Mouse (Mus musculus): Measurements from ENCODE around the gene Cnp.
"Not testable (repeated sequence)": the region's sequence is repeated elsewhere in the genome, so short reads cannot be mapped to it uniquely, and the experiment has no call there.

Gene Cnp

DNA sequence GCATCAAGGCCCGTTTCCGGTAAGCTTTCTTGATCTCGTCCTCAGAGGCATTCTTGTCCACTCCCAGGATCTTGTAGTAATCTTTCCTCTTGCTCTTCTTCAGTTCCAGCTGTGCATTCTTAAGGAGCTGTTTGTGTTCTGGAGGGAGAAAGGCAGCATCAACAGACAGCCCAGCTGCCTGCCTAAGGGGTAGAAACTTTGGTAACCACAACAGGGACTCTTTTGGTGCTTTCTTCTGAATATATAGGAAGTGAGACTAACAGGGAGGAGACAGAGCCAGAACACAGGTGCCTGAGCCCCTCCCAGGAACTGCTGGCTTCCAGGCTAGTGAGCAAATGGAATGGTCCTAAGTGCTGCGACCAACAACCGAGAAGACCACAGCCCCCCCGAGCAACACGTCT lies 9.9 kb downstream of the Cnp start:
- no peak for DNase-seq (ENCODE audit: low spot score in 2 of 2)

DNA sequence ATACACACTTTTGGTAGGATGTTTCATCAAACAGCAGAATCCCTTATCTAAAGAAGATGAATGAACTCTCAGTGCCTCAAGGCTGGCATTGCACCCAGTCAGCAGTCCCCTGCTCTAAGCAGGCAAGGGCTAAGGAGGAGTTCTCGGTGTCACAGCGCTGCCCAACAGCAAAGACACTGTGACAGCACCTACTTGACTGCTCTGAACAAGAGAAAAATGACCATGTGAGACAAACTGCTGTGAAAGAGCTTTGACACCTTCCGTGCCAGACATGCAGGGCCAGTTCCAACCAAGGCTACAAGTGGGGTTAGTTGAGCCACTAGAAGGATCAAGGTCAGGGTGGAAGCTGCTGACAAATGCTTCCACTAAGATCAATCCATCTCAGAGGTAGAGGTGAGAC lies 10.4 kb downstream of the Cnp start:
- no peak for DNase-seq (ENCODE audit: low spot score in 2 of 2)

DNA sequence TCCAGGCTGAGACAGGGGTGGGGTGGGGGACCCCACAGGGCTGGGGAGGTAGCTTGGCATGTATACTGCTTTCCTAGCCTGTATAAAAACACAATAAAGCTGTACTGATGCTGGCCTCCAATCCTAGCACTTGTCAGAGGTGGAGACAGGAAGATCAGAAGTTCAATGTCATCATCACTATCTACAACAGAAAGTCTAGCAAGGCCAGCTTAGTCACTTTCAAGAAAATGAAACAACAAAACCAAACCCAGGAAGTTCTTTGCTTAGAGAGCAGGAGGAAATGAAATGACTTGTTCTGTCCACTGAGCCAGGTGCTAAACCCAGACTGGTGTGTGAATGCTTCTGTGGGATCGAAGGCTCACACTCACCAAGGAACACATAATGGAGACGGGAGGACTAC lies 13.8 kb downstream of the Cnp start:
- DNase-seq (ENCODE audit: low spot score in 2 of 2), result no peak

DNA sequence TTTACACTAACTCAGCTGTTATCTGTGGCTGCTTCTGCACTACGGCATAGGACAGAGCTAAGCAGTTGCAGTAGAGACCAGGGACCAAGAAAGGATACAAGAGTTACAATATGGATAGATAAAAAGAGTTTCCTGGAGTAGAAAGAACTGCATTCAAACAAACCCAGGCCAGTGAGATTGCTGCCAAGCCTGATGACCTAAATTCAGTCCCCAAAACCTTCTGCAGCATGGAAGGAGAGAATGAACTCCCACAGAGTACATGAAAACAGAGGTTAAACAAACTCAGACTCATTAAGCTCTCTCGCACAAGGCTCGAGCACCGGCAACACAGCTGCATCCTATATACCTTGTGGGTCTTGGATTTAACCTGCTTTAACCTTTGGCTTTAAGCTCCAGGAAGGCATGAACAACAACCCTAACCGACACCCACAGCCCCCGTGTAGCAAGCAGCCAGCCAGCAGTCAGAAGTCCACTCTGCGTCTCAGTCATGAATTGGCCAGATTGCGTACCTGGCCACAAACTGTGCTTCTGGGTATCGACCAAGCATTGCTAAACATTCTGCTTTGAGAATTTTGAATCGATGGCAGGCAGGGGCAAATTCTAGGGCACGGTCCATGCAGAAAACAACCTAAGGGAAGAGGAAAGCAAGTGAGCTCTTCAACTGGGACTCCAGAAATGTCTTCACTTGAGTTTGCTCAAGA lies 17.8 kb downstream of the Cnp start:
- no peak for DNase-seq (ENCODE audit: low spot score in 2 of 2)

DNA sequence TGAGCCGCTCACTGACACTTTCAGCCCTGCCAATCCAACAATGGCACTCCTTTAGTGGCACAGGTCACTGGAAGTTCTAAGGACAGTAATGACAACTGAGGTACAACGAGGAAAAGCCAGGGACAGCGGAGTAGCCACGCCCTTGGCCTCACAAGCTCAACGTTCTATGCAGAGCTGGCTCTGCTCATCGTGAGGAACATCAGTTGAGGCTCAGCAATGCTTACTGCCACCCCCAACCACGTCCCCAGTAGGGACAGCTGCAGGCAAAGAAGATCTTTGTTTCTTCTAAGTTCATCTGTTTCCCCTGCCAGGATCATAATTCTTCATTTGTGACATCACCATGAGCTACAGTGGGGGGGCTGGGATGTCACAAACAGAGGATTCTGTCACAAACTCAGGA lies 19.9 kb downstream of the Cnp start:
- DNase-seq (ENCODE audit: low spot score in 2 of 2), result no peak

DNA sequence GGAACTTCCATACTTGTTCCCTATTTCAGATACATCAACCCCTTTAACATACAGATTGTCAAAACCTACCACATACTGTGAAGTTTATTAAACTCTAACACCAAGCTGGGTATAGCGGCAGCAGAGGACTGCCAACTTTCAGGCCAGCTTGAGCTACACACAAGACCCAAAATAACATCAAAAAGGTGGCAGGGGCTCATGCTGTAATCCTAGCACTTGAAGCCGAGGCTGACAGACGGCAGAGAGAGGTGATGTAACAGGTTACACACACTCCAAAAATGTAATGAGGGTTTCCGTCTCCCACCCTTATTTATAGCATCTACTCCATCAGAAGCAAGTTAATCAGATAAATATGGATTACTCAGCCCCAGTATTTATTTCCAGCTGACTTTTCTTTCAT lies 20.8 kb downstream of the Cnp start:
- DNase-seq (ENCODE audit: low spot score in 2 of 2), result no peak

DNA sequence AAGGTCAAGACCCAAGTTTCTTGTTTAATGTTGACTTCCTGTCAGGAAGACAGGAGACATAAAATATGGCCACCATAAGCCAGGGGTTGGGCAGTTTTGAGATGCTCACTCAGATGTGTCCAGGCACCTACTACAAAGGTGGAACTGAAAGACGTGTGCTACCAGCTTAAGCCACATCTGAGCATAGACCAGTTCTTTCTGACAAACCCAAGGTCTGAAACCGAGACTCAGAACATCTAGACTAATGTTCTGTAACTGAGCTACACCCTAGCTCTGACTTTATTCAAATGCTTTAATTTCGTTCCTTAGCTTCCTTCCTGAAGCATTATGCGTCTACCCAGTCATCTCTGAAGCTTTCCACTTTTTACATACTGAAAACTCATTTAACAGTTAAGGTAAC lies 23.4 kb downstream of the Cnp start:
- DNase-seq (ENCODE audit: low spot score in 2 of 2), result no peak

DNA sequence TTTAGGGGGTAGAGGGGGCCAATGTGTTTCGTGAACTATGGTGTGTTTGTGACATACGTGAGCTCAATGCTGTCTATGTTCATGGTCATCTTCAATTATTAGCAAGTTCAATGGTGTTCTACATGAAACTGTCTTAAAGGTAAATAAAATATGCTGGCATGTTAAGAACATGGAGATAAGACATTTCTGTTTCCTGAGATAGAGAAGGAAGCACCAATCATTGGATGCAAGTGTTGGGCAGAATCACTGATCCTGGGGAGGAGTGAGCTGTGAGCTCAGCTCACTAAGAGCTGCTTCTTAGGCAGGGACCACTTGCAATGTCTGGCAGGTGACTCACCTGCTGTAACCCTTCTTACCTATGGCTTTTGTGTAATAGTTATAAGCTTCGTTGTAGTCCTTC lies 26.7 kb downstream of the Cnp start:
- no peak for DNase-seq (ENCODE audit: low spot score in 2 of 2)

DNA sequence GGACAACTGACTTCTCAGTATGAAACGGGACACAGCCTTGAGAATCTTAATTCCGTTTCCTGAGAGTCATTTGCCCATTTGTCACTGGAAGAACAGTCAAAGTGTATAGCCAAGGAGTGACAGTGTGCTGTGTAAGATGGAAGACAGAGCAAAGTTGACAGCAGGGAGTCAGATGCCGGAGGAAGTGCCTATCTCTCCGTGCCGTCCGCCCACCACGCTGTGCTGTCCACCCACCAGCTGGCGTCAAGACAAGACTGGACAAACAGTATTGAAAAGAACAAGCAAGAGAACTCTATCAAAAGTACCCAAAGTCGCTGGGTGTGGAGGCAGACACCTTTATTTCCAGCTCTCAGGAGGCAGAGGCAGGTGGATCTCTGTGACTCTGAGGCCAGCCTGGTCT lies 28.5 kb downstream of the Cnp start:
- no peak for DNase-seq (ENCODE audit: low spot score in 2 of 2)

DNA sequence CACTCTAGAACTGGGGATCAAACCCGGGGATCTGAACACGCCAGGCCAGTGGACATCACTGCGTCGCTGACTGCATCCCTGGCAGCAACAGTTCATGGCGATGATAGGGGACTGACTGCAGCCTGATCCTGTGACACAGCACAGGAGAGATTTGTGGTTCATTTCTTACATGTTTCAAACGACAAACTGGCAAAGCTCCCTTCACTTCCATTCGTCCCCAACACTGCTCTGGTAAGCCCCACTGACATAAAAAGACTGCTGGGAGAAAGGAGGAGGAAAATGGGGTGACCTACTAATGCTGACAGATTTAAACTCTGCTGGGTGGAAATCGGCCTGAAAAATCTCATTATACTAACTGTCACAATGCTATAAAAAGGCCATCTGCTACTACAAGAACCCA lies 29.1 kb downstream of the Cnp start:
- no peak for DNase-seq (ENCODE audit: low spot score in 2 of 2)

DNA sequence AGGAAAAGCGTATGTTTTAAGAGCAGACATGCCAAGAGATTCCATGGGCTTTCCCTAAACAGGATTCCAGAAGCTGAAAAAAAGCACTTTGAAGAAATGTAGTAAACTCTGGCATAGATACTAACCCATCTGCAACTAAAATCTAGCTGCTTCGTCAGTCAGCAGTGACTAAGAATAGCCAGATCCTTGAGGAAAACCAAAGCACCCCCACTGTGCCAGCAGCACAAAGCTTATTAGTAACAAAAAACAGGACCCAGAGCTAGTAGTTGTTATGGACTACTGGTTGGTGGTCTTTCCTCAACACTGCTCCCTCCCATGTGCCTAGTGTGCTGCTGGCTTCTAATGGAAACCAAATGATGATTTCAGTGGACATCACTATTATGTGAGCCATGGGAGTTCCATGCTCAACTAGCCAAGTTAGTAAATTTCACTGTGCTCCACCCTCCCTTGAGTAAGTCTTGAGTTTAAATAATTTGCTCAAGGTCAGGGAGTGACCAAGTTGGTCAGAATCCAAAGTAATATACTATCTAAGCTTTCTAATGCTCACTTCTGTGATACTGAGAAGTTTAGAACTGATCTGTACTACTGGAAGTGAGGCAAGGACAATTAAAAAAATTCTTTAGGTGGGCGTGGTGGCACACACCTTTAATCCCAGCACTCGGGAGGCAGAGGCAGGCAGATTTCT lies 29.8 kb downstream of the Cnp start:
- DNase-seq (ENCODE audit: low spot score in 2 of 2), result no peak

DNA sequence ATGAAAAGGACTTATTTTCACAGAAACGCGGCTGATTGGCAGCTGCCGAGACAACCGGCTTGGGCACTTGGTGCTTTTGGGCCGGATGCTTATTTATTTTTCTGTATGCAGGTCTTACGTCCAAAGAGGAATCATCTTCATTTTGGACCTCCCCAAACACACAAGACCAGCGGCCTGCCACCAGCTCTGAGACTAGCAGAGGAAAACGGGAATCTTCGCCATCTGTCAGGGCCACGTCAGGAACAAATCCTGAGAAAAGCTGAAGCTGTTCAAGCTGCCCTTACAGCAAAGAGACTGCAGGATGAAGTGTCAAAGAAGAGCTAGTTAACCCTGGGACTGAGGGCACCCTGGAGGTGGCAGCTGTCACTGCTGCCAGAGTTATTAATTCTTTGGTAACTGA lies 30.7 kb downstream of the Cnp start:
- DNase-seq (ENCODE audit: low spot score in 2 of 2), result no peak

DNA sequence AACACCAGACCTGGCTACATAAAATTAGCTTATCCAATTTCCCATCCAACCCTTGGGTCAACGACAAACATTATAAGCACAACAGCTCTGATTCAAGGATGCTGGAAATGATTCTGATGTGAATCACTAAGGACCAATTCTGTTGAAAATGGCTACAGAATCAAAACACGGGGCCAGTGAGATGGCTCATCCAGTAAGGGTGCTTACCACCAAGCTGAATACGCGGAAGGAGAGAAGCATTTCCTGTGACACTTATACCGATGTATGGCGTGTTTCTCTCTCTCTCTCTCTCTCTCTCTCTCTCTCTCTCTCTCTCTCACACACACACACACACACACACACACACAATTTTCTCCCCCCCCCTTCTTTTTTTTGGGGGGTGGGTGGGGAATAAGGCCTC lies 32.4 kb downstream of the Cnp start:
- no peak for DNase-seq (ENCODE audit: low spot score in 2 of 2)

DNA sequence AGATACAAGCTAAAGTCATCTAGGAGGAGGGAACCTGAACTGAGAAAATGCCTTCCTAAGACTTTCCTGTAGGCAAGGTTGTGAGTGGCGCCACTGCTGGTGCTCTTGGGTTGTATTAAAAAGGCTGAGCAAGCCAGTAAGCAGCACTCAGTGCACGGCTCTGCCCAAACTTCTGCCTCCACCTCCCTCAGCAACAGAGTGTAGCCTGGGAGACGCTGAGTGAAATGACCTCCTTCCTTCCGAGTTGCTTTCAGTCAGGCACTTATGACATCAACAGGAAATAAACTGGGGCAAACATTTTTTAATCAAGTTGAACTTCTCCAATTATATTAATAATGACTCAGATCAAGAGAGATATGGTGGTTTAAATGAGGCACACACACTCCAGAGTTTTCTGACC lies 34.1 kb downstream of the Cnp start:
- no peak for DNase-seq (ENCODE audit: low spot score in 2 of 2)

DNA sequence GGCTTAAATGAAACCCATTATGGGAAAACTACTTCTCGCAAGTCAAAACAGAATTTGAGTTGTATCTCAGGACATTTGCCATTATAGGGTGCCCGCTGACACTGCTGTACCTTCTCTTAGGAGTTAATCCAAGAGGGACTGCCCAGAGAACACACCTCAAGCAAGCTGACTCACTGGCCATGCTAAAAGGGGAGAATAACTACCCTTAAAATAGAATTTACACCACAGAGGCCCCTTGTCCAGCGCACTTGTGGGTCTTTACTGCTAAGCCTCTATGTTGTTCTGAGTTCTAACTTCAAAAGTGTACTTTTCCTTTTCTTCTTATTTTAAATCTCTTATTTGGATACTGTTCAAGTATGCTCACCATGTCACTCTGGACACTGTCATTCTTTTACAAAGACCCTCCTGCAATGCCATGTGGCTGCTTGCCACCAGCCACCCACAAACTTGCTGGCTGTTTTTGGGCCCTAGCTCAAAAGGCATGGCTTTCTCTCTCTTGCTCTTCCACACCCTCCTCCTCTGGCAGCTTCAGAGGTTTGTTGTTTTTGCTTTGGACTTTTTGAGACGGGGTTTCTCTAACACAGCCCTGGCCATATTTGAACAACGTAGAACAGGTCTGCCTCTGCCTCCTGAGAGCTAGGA lies 34.8 kb downstream of the Cnp start:
- DNase-seq (ENCODE audit: low spot score in 2 of 2), result no peak

DNA sequence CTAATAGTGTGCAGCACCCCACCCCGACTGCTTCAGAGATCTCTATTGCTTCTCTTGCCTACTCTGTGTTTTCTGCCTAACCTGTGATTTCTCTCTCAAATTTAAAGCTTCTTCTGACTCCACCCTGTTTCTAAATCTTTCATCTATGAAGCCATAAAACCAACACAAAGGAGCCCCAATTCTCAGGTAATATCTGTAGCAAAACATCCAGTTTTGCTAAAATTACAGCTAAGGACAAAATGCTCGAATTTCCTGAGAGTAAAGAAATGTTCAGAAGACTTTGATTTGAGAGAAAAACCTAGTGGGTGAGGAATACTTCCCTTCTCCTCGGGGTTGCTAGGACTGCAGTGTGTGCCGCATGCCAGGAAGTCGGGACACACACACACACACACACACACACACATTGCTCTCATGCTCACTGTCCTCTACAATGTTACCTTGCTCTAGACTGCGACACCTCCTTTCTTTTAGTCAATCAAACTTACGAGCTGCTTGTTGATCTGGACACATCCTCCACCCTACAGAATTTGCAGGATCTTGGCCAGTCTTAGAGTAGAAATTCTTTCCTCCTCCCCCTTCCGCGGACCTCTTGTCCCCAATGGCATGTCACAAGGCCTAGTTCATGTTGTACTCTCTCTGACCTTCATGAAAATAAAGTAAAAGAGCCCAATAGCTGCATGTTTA lies 35.4 kb downstream of the Cnp start:
- no peak for DNase-seq (ENCODE audit: low spot score in 2 of 2)

DNA sequence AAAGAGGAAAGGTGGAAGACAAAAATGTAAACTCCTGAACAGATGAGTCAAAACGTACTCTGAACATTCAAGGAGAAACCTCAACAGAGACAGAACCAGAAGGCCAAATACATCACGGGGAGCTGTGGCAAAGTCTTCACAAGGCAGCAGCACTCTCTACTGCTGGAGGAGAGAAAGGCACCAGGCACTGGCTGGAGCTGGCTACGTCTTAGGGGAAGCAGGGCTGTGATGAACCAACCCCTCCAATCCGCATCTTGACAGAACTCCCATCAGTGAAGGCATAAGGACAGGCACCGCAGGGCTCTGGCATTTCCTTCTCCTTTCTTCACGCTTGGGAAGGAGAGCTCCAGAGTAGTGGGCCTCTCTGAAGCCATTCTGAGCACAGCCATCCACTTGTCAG lies 36.9 kb downstream of the Cnp start:
- no peak for DNase-seq (ENCODE audit: low spot score in 2 of 2)

DNA sequence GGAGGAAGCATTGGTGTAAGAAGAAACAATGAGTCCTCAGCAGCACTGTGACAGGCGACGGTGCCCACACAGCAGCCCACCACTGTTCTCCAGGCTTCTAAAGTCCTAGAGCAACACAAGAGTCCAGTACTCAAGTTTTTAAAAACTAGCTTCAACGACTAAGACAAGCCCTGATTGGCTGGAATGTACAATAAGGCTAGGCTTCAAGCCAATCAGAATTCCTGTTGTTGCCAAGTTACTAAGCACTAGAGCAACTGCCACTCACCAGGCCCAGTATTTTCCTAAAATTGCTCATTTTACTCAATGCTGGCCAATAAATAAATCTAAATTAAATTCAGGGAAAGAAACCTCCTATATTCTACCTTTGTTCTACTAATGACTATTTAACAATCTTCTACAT lies 38.5 kb downstream of the Cnp start:
- DNase-seq (ENCODE audit: low spot score in 2 of 2), result no peak

DNA sequence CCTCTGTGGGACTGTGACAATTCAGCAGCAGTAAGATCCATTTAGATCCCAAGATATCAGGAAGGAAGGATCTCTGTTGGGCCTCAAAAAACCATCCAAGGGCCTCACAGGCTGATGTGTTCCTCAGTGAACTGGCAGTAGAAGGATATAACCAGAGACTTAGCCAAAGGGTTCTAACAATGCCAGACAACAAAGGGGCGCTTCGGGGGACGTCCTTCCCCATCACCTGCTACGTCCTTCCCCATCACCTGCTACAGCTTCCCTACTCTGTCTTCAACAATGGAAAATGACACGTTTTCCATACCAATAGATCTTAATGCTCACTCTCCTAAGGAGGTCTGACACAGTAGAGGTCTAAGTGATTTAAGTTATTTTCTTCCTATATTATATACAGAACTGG lies 41.6 kb downstream of the Cnp start:
- no peak for DNase-seq (ENCODE audit: low spot score in 2 of 2)

DNA sequence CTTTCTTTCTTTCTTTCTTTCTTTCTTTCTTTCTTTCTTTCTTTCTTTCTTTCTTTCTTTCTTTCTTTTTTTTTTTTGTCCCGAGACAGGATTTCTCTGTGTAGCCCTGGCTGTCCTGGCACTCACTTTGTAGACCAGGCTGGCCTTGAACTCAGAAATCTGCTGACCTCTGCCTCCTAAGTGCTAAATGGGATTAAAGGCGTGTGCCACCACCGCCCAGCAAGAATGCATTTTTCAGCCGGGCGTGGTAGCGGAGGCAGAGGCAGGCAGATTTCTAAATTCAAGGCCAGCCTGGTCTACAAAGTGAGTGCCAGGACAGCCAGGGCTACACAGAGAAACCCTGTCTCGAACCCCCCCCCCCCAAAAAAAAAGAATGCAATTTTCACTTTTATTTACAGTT lies 42.1 kb downstream of the Cnp start:
- not testable (repeated sequence) for DNase-seq (ENCODE audit: low spot score in 2 of 2)

DNA sequence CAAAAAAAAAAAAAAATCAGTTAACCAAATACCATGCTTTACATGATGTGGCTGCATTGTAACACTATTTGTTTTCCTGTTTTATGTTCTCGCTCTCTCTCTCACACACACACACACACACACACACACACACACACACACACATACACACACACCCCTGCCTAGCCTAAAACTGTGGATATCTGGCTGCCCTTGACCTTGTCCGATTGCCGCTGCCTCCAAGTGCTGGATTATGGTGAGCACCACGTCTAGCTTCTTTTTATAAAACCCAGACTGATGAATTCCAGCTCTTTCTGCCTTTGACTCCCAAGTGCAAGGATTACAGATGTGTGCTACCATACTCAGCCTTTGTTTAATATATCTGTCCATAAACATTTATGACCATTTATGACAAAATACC lies 42.8 kb downstream of the Cnp start:
- DNase-seq (ENCODE audit: low spot score in 2 of 2), result no peak

DNA sequence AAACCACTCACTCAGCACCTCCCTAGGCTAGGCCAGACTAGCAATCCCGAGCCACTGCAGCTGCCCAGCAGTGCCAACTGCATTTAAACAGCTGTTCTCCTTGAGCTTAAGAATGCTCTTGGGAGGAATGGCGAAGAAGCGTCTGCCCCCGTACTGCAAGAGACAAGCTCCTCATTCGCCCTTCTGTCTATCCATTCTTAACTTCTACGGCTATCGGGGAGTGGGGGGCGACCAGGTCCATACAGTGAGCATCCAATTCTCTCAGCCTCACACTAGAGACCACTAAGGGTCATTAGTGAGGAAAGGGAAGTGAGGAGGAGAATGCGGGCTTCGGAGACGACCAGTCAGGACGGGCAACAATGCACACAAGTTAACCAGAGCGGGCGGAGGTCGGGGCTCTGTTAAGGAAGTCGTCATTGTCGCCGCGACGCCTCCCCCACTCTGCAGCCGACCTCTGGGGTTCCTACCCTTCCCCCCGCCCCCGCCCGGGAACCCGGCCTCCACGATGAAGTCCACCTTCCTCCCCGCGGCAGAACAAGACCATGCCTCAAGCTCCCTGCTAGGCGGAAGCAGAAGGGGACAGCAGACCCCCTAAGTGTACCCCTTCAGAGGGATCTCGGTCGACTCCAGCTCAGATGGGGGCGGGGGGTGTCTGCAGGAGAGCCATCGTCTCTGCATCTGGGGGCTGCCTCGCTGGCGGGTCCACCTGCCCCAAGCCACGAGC lies 44.2 kb downstream of the Cnp start, which contains the start of gene Nkiras2:
Nkiras2 (plus strand) TSS at position 484 of the 724 bp plus-strand sequence.
- DNase-seq (ENCODE audit: low spot score in 2 of 2), result peak in 1 of 2 experiments; percentile 53
